In the genomic region with DNA sequence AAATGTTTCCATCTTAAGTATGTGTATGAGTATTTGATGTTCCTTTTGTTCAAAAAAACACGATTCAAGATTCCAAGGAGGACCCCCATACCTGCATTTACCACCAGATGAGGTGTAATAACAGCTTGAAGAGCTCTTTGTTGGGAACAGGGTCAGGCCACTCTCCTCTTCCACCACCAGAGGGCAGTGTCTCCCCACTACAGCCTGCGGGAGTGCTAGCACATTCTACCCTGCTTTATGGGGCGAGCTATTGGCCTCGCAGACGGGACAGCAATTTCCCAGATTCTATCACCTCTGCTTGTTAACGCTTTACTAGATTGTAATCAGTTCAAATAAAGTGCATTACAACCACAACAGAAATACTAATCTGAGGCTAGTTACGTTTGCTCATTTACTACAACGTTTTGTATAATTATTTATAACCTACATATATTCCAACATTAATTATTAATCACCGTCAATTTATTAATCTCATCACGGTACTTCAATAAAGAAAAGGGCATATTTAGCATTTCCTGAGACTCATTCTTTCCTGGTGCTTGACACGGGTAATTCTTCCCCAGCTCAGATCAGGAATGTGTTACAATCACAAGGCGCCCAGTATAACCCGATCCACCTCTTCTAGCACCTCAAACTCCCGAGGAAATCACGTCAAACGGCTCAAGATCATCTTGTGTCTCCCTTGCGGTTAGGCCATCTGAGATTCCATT, we compare ENCODE assay signal across 7 mouse cellular contexts. TPM values are rescaled to one million over a fixed set of nuclear protein-coding genes. Genes with fewer than 3 reads are reported as not detected.
A peak's percentile ranks its signal among the peaks of the same experiment; 100 is the strongest.
DNase-seq lines count a peak whose midpoint lies in the region; ATAC-seq and TF ChIP-seq lines count a peak whose summit lies in the region.

No protein-coding gene starts in this region.

- TF ChIP-seq CTCF in intestine, postnatal 0 days (IDR thresholded peaks at IDR 0.05; ENCODE audit: low read depth) = peak; percentile 99

- ATAC-seq in intestine, postnatal 0 days = no peak
- ATAC-seq in midbrain, embryonic 16.5 days = peak; percentile 82

- intact Hi-C loops in left cerebral cortex, postnatal 25 days (cut with DNase I) = loop anchor here (2.0 to 10.0 kb wide), 4 partner anchors 209 to 601 kb away; no protein-coding TSS in a partner anchor

- H3K27ac ChIP-seq in intestine, postnatal 0 days (ENCODE audit: low read depth, low read length) = no peak overlapping the region
- H3K27ac ChIP-seq in midbrain, embryonic 16.5 days (ENCODE audit: low read length) = no peak overlapping the region; the same call in 1 of the 2 replicates

- H3K27me3 ChIP-seq in intestine, postnatal 0 days (replicated peaks; ENCODE audit: control insufficient read depth, insufficient read depth, low read length) = no peaks in the 10 kb centered on the region
- H3K27me3 ChIP-seq in midbrain, embryonic 16.5 days (ENCODE audit: control insufficient read depth, insufficient read depth, low read depth, low read length) = no peaks in the 10 kb centered on the region

- no peaks in the 10 kb centered on the region for H3K4me1 ChIP-seq in intestine, postnatal 0 days (replicated peaks; ENCODE audit: control insufficient read depth, insufficient read depth, low read length)
- H3K4me1 ChIP-seq in midbrain, embryonic 16.5 days (ENCODE audit: control insufficient read depth, insufficient read depth, low read length) = no peaks in the 10 kb centered on the region

- no peaks in the 10 kb centered on the region for H3K9me3 ChIP-seq in intestine, postnatal 0 days (ENCODE audit: control insufficient read depth)
- H3K9me3 ChIP-seq in midbrain, embryonic 16.5 days (replicated peaks; ENCODE audit: control insufficient read depth, low read length, poor library complexity, severe bottlenecking) = no peaks in the 10 kb centered on the region

- 48% methylated on average over 17 of the region's 17 CpGs for WGBS in intestine, postnatal 0 days
- WGBS in midbrain, embryonic 16.5 days = 46% methylated on average over 17 of the region's 17 CpGs

- H3K4me2 ChIP-seq in intestine, postnatal 0 days (replicated peaks; ENCODE audit: low read depth) = no peak overlapping the region
- H3K4me2 ChIP-seq in midbrain, embryonic 16.5 days (ENCODE audit: low read length) = no peak overlapping the region

- no peak overlapping the region for H3K4me3 ChIP-seq in intestine, postnatal 0 days (ENCODE audit: low read depth, low read length)
- H3K4me3 ChIP-seq in midbrain, embryonic 16.5 days (ENCODE audit: low read depth, low read length) = no peak overlapping the region

- no peak overlapping the region for H3K9ac ChIP-seq in intestine, postnatal 0 days (ENCODE audit: low read depth, low read length)
- H3K9ac ChIP-seq in midbrain, embryonic 16.5 days (ENCODE audit: low read depth, low read length) = no peak overlapping the region

- 0 out of 2 replicates have a peak, but pooled peaks cover 9% of the 10 kb centered on the region for H3K36me3 ChIP-seq in intestine, postnatal 0 days (ENCODE audit: control insufficient read depth, insufficient read depth)
- peaks cover 14% of the 10 kb centered on the region for H3K36me3 ChIP-seq in midbrain, embryonic 16.5 days (ENCODE audit: control insufficient read depth, insufficient read depth, low read length)

- peak; percentile 46 for DNase-seq in T-cell, adult 2 months (ENCODE audit: low spot score)
- DNase-seq in cerebellum, adult 9-10 months = peak; percentile 82
- DNase-seq in frontal cortex, postnatal 14 days (ENCODE audit: low spot score in 2 of 2) = peak; percentile 52 to 77
- DNase-seq in left cerebral cortex, postnatal 25 days (ENCODE audit: low spot score in 2 of 2) = peak; percentile 79 to 85
- DNase-seq in spleen, adult 18-20 months = peak; percentile 33 to 65

RNA-seq across cellular contexts. Expression of a gene that starts 56.1 kb away (rescaled TPM):
- polyA plus RNA-seq in intestine, postnatal 0 days (2015; fragmentation: Nextera tagmentation; extraction: Ambion mirVana) = 9.5 and 10.1 TPM in 2 replicates
- 10 to 100 TPM; 29.3 to 36.7 TPM for total RNA-seq in left cerebral cortex, postnatal 25 days (2021)
- polyA plus RNA-seq in midbrain, embryonic 16.5 days (2015; fragmentation: Nextera tagmentation; extraction: Ambion mirVana) = 35.3 and 39.3 TPM in 2 replicates
